8 mouse cellular contexts compared by ENCODE assay signal in the genomic region with DNA sequence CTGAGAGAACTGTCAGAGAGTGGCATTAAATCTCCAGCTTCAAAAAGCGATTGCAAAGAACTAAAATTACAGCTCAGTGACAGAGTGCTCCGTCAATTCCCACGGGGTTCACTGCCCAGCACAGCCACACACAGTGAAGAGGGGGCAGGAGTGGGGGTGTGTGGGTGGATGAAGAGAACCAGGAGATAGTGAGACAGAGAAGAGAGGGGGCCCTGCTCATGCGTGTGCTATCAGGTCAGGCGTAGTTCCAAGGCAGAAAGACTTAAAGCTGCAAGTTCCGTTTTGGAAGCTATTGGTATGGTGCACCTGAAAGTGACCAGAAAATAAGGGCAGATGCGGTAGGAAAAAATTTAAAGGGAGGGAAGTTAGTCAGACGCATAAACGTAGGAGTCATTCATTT. TPM values are rescaled to one million over a fixed set of nuclear protein-coding genes. Genes with fewer than 3 reads are reported as not detected.
A peak's percentile ranks its signal among the peaks of the same experiment; 100 is the strongest.
DNase-seq lines count a peak whose midpoint lies in the region; ATAC-seq and TF ChIP-seq lines count a peak whose summit lies in the region.

No protein-coding gene starts in this region.

- no peak for ATAC-seq in heart, embryonic 15.5 days (replicated peaks; ENCODE audit: insufficient number of reproducible peaks, insufficient read depth, low FRiP score, low read depth)
- no peak for ATAC-seq in hindbrain, postnatal 0 days
- ATAC-seq in midbrain, embryonic 15.5 days (replicated peaks) = no peak

- 28% methylated on average over 9 of the region's 9 CpGs for WGBS in heart, embryonic 15.5 days
- WGBS in hindbrain, postnatal 0 days = 48% methylated on average over 9 of the region's 9 CpGs
- WGBS in midbrain, embryonic 15.5 days = 59% methylated on average over 9 of the region's 9 CpGs

- TF ChIP-seq CTCF in hindbrain, postnatal 0 days (IDR thresholded peaks at IDR 0.05; ENCODE audit: low read depth) = no peak

- peaks cover 20% of the 10 kb centered on the region for H3K4me1 ChIP-seq in heart, embryonic 15.5 days (replicated peaks)
- H3K4me1 ChIP-seq in brown adipose tissue, adult 24 weeks (ENCODE audit: control insufficient read depth, insufficient read depth, insufficient read length, low read length) = peaks cover 6% of the 10 kb centered on the region; the same call in 1 of the 2 replicates
- 0 out of 2 replicates have a peak, but pooled peaks cover 8% of the 10 kb centered on the region for H3K4me1 ChIP-seq in hindbrain, postnatal 0 days (ENCODE audit: insufficient read depth, low read length)
- H3K4me1 ChIP-seq in midbrain, embryonic 15.5 days = peaks cover 11% of the 10 kb centered on the region

- no peak for DNase-seq in heart, postnatal 10 days
- no peak for DNase-seq in hindbrain, postnatal 0 days (ENCODE audit: low spot score)
- no peak for DNase-seq in urinary bladder, adult 18-20 months (ENCODE audit: low spot score in 2 of 2)
- DNase-seq in layer of hippocampus, adult 11-12 months (ENCODE audit: low spot score) = no peak
- no peak for DNase-seq in Muller cell, postnatal 12 days (ENCODE audit: inconsistent ontology term)

- peak overlapping the region; percentile 84 for H3K4me2 ChIP-seq in heart, embryonic 15.5 days
- H3K4me2 ChIP-seq in hindbrain, postnatal 0 days (ENCODE audit: low read depth, low read length) = peak overlapping the region; percentile 62
- H3K4me2 ChIP-seq in midbrain, embryonic 15.5 days = peak overlapping the region; percentile 61

- peak overlapping the region; percentile 83 for H3K4me3 ChIP-seq in heart, embryonic 15.5 days
- peak overlapping the region; percentile 52 for H3K4me3 ChIP-seq in brown adipose tissue, adult 24 weeks (ENCODE audit: insufficient read depth, low read depth, low read length)
- peak overlapping the region; percentile 94 for H3K4me3 ChIP-seq in hindbrain, postnatal 0 days (ENCODE audit: low read length)
- peak overlapping the region; percentile 89 for H3K4me3 ChIP-seq in midbrain, embryonic 15.5 days

- intact Hi-C loops in heart, postnatal 10 days (cut with DNase I) = loop anchor here (2.0 kb wide), 1 partner anchor 46 kb away; no protein-coding TSS in a partner anchor

- H3K27me3 ChIP-seq in heart, embryonic 15.5 days = no peaks in the 10 kb centered on the region
- no peaks in the 10 kb centered on the region for H3K27me3 ChIP-seq in hindbrain, postnatal 0 days (ENCODE audit: insufficient read depth, low read length)
- no peaks in the 10 kb centered on the region for H3K27me3 ChIP-seq in midbrain, embryonic 15.5 days (replicated peaks)

- no peak overlapping the region for H3K27ac ChIP-seq in heart, embryonic 15.5 days
- no peak overlapping the region for H3K27ac ChIP-seq in brown adipose tissue, adult 24 weeks (replicated peaks; ENCODE audit: low read depth, low read length)
- no peak overlapping the region for H3K27ac ChIP-seq in hindbrain, postnatal 0 days
- H3K27ac ChIP-seq in midbrain, embryonic 15.5 days = no peak overlapping the region

- H3K36me3 ChIP-seq in heart, embryonic 15.5 days = no peaks in the 10 kb centered on the region
- H3K36me3 ChIP-seq in hindbrain, postnatal 0 days (ENCODE audit: insufficient read depth, low read length) = no peaks in the 10 kb centered on the region
- H3K36me3 ChIP-seq in midbrain, embryonic 15.5 days (replicated peaks) = no peaks in the 10 kb centered on the region

- no peaks in the 10 kb centered on the region for H3K9me3 ChIP-seq in heart, embryonic 15.5 days (replicated peaks)
- no peaks in the 10 kb centered on the region for H3K9me3 ChIP-seq in hindbrain, postnatal 0 days (ENCODE audit: low read length)
- H3K9me3 ChIP-seq in midbrain, embryonic 15.5 days = no peaks in the 10 kb centered on the region

- 0 out of 2 replicates have a peak overlapping the region, but pooled peaks have one; percentile 31 for H3K9ac ChIP-seq in heart, embryonic 15.5 days
- peak overlapping the region; percentile 95; the same call in 1 of the 2 replicates for H3K9ac ChIP-seq in hindbrain, postnatal 0 days (replicated peaks; ENCODE audit: low read length)
- peak overlapping the region; percentile 93; the same call in 1 of the 2 replicates for H3K9ac ChIP-seq in midbrain, embryonic 15.5 days

RNA-seq across cellular contexts. Expression of gene Slc35a3, which starts 1.7 kb away (rescaled TPM):
- polyA plus RNA-seq in heart, embryonic 15.5 days (2015; fragmentation: Nextera tagmentation; extraction: Ambion mirVana) = 7.9 and 11.2 TPM in 2 replicates
- total RNA-seq in heart, postnatal 10 days (2021) = 10 to 100 TPM; 19.3 to 21.9 TPM
- 9.6 and 12.6 TPM in 2 replicates for polyA plus RNA-seq in brown adipose tissue, adult 24 weeks (2012; ENCODE audit: insufficient read depth, insufficient read length, missing spikeins)
- total RNA-seq in hindbrain, postnatal 0 days (2014; rRNA removed) = 15.9 and 20.7 TPM in 2 replicates
- 7.0 and 8.0 TPM in 2 replicates for polyA plus RNA-seq in hindbrain, postnatal 0 days (2015; fragmentation: Nextera tagmentation; extraction: Ambion mirVana)
- 8.1 and 8.5 TPM in 2 replicates for polyA plus RNA-seq in midbrain, embryonic 15.5 days (2015; fragmentation: Nextera tagmentation; extraction: Ambion mirVana)

RNA-seq across cellular contexts. Expression of gene Gm43191, which starts 29.9 kb away (rescaled TPM):
- not detected in 2 replicates for polyA plus RNA-seq in heart, embryonic 15.5 days (2015; fragmentation: Nextera tagmentation; extraction: Ambion mirVana)
- total RNA-seq in heart, postnatal 10 days (2021) = 1 to 10 TPM in 1 of 2 experiments, not detected in 1; 1.6 TPM
- not detected in 2 replicates for polyA plus RNA-seq in brown adipose tissue, adult 24 weeks (2012; ENCODE audit: insufficient read depth, insufficient read length, missing spikeins)
- total RNA-seq in hindbrain, postnatal 0 days (2014; rRNA removed) = not detected in 2 replicates
- polyA plus RNA-seq in hindbrain, postnatal 0 days (2015; fragmentation: Nextera tagmentation; extraction: Ambion mirVana) = not detected in 2 replicates
- polyA plus RNA-seq in midbrain, embryonic 15.5 days (2015; fragmentation: Nextera tagmentation; extraction: Ambion mirVana) = not detected in 2 replicates

RNA-seq across cellular contexts. Expression of gene Mfsd14a, which starts 48.5 kb away (rescaled TPM):
- polyA plus RNA-seq in heart, embryonic 15.5 days (2015; fragmentation: Nextera tagmentation; extraction: Ambion mirVana) = 47.8 and 58.5 TPM in 2 replicates
- total RNA-seq in heart, postnatal 10 days (2021) = 10 to 100 TPM; 30.1 to 30.8 TPM
- polyA plus RNA-seq in brown adipose tissue, adult 24 weeks (2012; ENCODE audit: insufficient read depth, insufficient read length, missing spikeins) = 20.5 and 29.8 TPM in 2 replicates
- total RNA-seq in hindbrain, postnatal 0 days (2014; rRNA removed) = 40.4 and 49.3 TPM in 2 replicates
- polyA plus RNA-seq in hindbrain, postnatal 0 days (2015; fragmentation: Nextera tagmentation; extraction: Ambion mirVana) = 53.4 and 55.6 TPM in 2 replicates
- 62.9 and 64.0 TPM in 2 replicates for polyA plus RNA-seq in midbrain, embryonic 15.5 days (2015; fragmentation: Nextera tagmentation; extraction: Ambion mirVana)

Comparison
In these comparisons a context has a peak if more than half of its experiments do, and no peak if none do; other contexts are left out.
1. H3K9ac ChIP-seq: peak in every context shown above with its lines; median percentile 95 in hindbrain, postnatal 0 days; 93 in midbrain, embryonic 15.5 days; 31 in heart, embryonic 15.5 days.